Mouse (Mus musculus) embryonic facial prominence, embryonic 13.5 days (tissue): ENCODE data around the gene Olfr1393. TPM values are rescaled to one million over a fixed set of nuclear protein-coding genes. Genes with fewer than 3 reads are reported as not detected.

Source experiments
- ATAC-seq: fragments of 200-750 bp; cut with Nextera tagmentation; 2 replicates; pipeline ENCODE4 v1.8.0; 2017; ENCODE audit warnings: low read depth; ENCODE audit not compliant: insufficient number of reproducible peaks, insufficient read depth, low FRiP score, low TSS enrichment
- H3K27ac ChIP-seq: fragments of 300-500 bp; sonication (generic); 2 replicates; pipeline ENCODE4 v1.5.1; 2015; ENCODE audit warnings: moderate library complexity, mild to moderate bottlenecking, inconsistent platforms
- H3K27me3 ChIP-seq: fragments of 300-500 bp; sonication (generic); 2 replicates; pipeline ENCODE4 v1.6.1; 2015; ENCODE audit warnings: mild to moderate bottlenecking, inconsistent platforms
- H3K36me3 ChIP-seq: fragments of 300-500 bp; sonication (generic); 2 replicates; pipeline ENCODE4 v1.6.1; 2015; ENCODE audit warnings: mild to moderate bottlenecking, inconsistent platforms
- H3K4me1 ChIP-seq: fragments of 300-500 bp; sonication (generic); 2 replicates; pipeline ENCODE4 v1.6.1; 2015; ENCODE audit warnings: inconsistent platforms
- H3K4me2 ChIP-seq: fragments of 300-500 bp; sonication (generic); 2 replicates; pipeline ENCODE4 v1.6.1; 2015; ENCODE audit warnings: moderate library complexity, mild to moderate bottlenecking, inconsistent platforms
- H3K4me3 ChIP-seq: fragments of 300-500 bp; sonication (generic); 2 replicates; pipeline ENCODE4 v1.5.1; 2015; ENCODE audit warnings: mild to moderate bottlenecking, inconsistent platforms
- H3K9ac ChIP-seq: fragments of 300-500 bp; sonication (generic); 2 replicates; pipeline ENCODE4 v1.6.1; 2015; ENCODE audit warnings: mild to moderate bottlenecking, inconsistent platforms
- H3K9me3 ChIP-seq: fragments of 300-500 bp; sonication (generic); 2 replicates; pipeline ENCODE4 v1.6.1; 2016; ENCODE audit warnings: inconsistent platforms
- WGBS: fragments of 180-500 bp; shearing (Covaris S2); methylation state at CpG from one replicate; pipeline ENCODE4 v1.1.7; 2015; ENCODE audit warnings: mixed read lengths; 5-methylcytosine and 5-hydroxymethylcytosine counted together
- polyA plus RNA-seq: library from polyadenylated mRNA; unstranded; fragments of >200 nt; fragmentation: Nextera tagmentation; extraction: Ambion mirVana; gene quantifications from 2 replicates; pipeline ENCODE4 v1.2.1, GENCODE M21; 2015

The Olfr1393 gene
- polyA plus RNA-seq, 1 experiment from 2014 or later, result not detected

GRCm38 (mm10) chr11:49329686-49330085, 51.6 kb downstream of the Olfr1393 start:
- H3K27me3 ChIP-seq, result no peaks in the 10 kb centered on the region
- H3K9me3 ChIP-seq, result no peaks in the 10 kb centered on the region
- H3K9ac ChIP-seq, result no peak overlapping the region
- WGBS, result 64% methylated on average over 1 of the region's 1 CpGs
- H3K36me3 ChIP-seq, result no peaks in the 10 kb centered on the region
- H3K4me2 ChIP-seq, result no peak overlapping the region
- no peak overlapping the region for H3K27ac ChIP-seq
- no peak for ATAC-seq
- no peaks in the 10 kb centered on the region for H3K4me1 ChIP-seq
- no peak overlapping the region for H3K4me3 ChIP-seq

Other genes starting within 250 kb of the Olfr1393 start
- gene 9930111J21Rik2, start 227.1 kb upstream of the Olfr1393 start, polyA plus RNA-seq, result 0.20 and 0.61 TPM in 2 replicates
- 0.11 and 0.30 TPM in 2 replicates for gene Tgtp2, start 214.1 kb upstream of the Olfr1393 start, polyA plus RNA-seq
- 0.72 and 1.8 TPM in 2 replicates for gene Ifi47, start 201.7 kb upstream of the Olfr1393 start, polyA plus RNA-seq
- gene Olfr1396, start 163.4 kb upstream of the Olfr1393 start, polyA plus RNA-seq, result 0.07 TPM in 1 of 2 replicates, not detected in the other
- 0.08 TPM in 1 of 2 replicates, not detected in the other for gene Olfr1395, start 136.0 kb upstream of the Olfr1393 start, polyA plus RNA-seq
- gene Olfr1394, start 123.9 kb upstream of the Olfr1393 start, polyA plus RNA-seq, result not detected in 2 replicates
- gene Btnl9, start 91.1 kb upstream of the Olfr1393 start, polyA plus RNA-seq, result 0.51 and 0.81 TPM in 2 replicates
- 41.7 and 46.5 TPM in 2 replicates for gene Zfp62, start 75.0 kb upstream of the Olfr1393 start, polyA plus RNA-seq
- 53.5 and 56.7 TPM in 2 replicates for gene Mgat1, start 34.1 kb upstream of the Olfr1393 start, polyA plus RNA-seq
- not detected in 2 replicates for gene Olfr1392, start 7.0 kb downstream of the Olfr1393 start, polyA plus RNA-seq
- gene Olfr10, start 26.4 kb downstream of the Olfr1393 start, polyA plus RNA-seq, result not detected in 2 replicates
- 0.10 TPM in 1 of 2 replicates, not detected in the other for gene Olfr1391, start 44.4 kb downstream of the Olfr1393 start, polyA plus RNA-seq
- not detected in 2 replicates for gene Olfr1390, start 56.9 kb downstream of the Olfr1393 start, polyA plus RNA-seq
- 0.17 TPM in 1 of 2 replicates, not detected in the other for gene Olfr1389, start 144.8 kb downstream of the Olfr1393 start, polyA plus RNA-seq
- gene Olfr1388, start 158.3 kb downstream of the Olfr1393 start, polyA plus RNA-seq, result 0.11 TPM in 2 replicates
- not detected in 2 replicates for gene Olfr1387, start 177.0 kb downstream of the Olfr1393 start, polyA plus RNA-seq
- not detected in 2 replicates for gene Olfr1386, start 186.7 kb downstream of the Olfr1393 start, polyA plus RNA-seq
- not detected in 2 replicates for gene Olfr1385, start 210.8 kb downstream of the Olfr1393 start, polyA plus RNA-seq
- 0.08 TPM in 1 of 2 replicates, not detected in the other for gene Olfr1384, start 228.4 kb downstream of the Olfr1393 start, polyA plus RNA-seq
- not detected in 2 replicates for gene Olfr1383, start 241.3 kb downstream of the Olfr1393 start, polyA plus RNA-seq
- not detected in 2 replicates for gene Olfr1382, start 249.9 kb downstream of the Olfr1393 start, polyA plus RNA-seq